Mouse (Mus musculus) embryo, embryonic 11 days (tissue): Measurements from ENCODE around the gene Plscr5.
"Not testable (repeated sequence)": the region's sequence is repeated elsewhere in the genome, so short reads cannot be mapped to it uniquely, and the experiment has no call there.

Experiments
- DNase-seq: peaks from one replicate; pipeline ENCODE4 v3.0.0-alpha.2; 2015

Gene Plscr5

DNA sequence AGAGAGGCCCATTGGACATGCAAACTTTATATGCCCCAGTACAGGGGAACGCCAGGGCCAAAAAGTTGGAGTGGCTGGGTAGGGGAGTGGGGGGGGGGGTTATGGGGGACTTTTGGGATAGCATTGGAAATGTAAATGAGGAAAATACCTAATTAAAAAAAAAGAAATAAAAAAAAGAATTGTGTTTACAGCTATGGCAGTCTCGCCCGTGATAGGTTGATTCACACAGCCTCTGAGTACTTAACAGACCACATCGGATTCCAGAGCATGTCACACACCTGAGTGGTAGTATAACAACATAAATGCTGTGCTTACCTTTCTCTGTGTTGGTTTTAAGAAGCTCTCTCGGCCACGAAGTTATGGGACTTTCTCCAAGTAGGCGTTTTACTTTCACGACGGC is at the start of gene Plscr5:
Gene Plscr5, plus strand, starts transcription at position 301 of the 400 bp plus-strand sequence.
- not testable (repeated sequence) for DNase-seq

- peak; percentile 66 for DNase-seq
Measured at GRCm38 (mm10) chr9:92147555-92148248, 45.0 kb upstream of the Plscr5 start.

DNA sequence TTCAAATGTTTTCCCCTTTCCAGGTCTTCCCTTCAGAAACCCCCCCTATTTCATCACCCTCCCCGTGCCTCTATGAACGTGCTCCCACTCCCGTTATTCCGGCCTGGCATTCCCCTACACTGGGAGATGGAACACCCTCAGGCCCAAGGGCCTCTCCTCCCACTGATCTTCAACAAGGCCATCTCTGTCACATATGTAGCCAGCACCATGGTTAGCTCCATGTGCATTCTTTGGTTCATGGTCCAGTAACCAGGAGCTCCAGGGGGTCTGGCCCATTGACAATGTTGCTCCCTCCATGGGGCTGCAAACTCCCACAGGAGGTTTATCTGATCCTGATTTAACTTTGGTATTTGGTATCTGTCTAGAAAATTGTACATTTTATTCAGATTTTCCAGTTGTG is 30.5 kb upstream of the Plscr5 start:
- peak; percentile 30 for DNase-seq

- DNase-seq = no peak
Measured at GRCm38 (mm10) chr9:92173318-92173985, 19.3 kb upstream of the Plscr5 start.

GRCm38 (mm10) chr9:92174176-92175075 is 18.3 kb upstream of the Plscr5 start:
- peak; percentile 76 for DNase-seq

- DNase-seq = peak; percentile 51
Measured at GRCm38 (mm10) chr9:92178861-92179469, 13.8 kb upstream of the Plscr5 start.

GRCm38 (mm10) chr9:92191295-92191694 is 1.4 kb upstream of the Plscr5 start:
- DNase-seq = no peak

- DNase-seq = no peak
Measured at GRCm38 (mm10) chr9:92198408-92198807, 5.7 kb downstream of the Plscr5 start.

DNA sequence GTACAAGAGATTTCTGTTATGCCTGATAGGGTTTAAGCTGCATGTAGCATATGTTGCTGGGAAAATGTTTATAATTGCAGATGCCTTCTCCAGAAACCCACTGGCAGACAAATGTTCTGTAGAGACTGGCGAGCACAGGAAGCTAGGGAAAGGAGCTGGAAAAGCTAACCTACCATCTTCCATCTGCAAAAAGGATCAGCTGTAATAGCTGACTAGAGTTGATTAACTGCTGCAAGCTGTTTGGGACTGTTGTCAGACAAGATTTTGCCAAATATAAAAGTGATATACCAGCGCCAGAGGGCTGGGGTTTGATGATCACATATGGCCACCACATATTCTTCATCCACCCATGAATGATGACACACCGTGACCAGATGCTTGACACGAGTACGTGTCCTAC is 6.8 kb downstream of the Plscr5 start:
- peak; percentile 11 for DNase-seq

DNA sequence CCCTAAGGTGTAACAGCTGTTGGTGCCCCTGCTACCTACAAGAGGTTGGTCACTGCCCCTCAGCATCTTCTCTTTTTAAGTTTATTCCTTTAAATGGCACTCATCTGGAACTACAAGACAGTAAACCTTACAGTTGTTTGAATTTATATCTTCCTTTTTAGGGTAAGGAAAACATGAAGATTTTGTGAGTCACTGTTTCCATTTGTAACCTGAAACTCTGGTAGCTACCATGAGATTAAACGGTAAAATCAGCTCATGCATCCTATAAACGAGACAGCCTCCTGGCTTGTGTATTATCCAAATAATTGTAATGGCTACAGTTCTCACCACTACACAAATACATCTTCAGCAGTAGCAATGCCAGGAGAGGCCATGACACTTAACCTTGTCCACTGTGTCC is 11.7 kb downstream of the Plscr5 start:
- peak; percentile 4 for DNase-seq

GRCm38 (mm10) chr9:92207307-92207706 is 14.6 kb downstream of the Plscr5 start:
- peak; percentile 65 for DNase-seq

DNA sequence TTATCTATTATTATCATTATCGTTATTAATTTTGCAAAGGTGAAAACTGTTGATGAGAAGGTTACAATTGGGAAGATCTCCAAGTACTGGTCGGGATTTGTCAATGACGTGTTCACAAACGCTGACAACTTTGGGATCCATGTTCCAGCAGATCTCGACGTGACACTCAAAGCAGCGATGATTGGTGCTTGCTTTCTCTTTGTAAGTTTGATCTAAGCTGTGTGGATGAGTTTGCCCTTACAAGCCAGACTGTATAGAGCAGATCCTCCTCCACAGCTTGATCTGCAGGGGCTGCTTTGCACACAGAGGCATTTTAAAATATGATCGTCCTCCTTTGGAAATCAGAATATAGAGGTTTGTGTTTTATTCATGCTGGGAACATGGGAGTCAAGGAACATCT is 15.0 kb downstream of the Plscr5 start:
- no peak for DNase-seq

GRCm38 (mm10) chr9:92209850-92210249 is 17.1 kb downstream of the Plscr5 start:
- DNase-seq = no peak

GRCm38 (mm10) chr9:92210386-92210967 is 17.7 kb downstream of the Plscr5 start:
- DNase-seq = no peak

- DNase-seq = no peak
Measured at GRCm38 (mm10) chr9:92211048-92211447, 18.3 kb downstream of the Plscr5 start.

GRCm38 (mm10) chr9:92217484-92217883 is 24.7 kb downstream of the Plscr5 start:
- DNase-seq = no peak

- no peak for DNase-seq
Measured at GRCm38 (mm10) chr9:92217896-92218295, 25.2 kb downstream of the Plscr5 start.

DNA sequence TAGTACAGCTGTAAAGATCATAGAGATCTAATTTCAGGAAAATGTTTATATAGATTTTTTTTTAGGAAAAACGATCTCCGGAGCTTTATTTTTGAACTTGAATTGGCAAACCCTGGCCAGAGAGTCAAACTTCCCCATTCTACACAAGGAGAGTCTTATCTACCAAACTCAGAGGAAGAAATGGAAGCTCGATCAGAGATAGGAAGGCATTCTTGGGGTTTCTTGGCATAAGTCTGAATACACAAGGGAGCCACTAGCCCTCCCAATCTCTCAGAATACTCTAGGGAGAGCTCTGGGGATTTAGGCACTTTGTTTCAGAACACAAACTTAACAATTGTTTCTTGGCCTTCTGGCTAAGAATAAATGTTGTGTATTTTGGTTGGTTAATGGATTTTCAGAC is 27.4 kb downstream of the Plscr5 start:
- DNase-seq = no peak

DNA sequence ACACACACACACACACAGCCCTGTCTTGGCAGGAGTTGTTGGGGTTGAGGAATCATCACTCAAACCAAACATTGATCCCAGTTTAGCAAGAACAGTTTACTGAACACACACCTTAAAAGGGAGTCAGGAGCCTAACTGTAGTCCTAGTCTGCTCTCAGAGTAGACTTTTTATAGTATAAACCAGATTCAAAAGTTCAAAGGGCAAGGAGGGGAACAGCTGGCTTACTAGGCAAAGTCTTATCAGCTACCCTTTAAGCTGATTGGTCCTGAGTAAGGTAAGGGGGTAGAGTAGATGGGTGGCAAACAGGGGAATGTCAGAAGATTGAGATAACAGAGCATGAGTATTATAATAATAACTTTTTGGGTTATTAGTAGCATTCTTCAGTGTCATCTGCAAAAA is 28.7 kb downstream of the Plscr5 start:
- DNase-seq = no peak

DNA sequence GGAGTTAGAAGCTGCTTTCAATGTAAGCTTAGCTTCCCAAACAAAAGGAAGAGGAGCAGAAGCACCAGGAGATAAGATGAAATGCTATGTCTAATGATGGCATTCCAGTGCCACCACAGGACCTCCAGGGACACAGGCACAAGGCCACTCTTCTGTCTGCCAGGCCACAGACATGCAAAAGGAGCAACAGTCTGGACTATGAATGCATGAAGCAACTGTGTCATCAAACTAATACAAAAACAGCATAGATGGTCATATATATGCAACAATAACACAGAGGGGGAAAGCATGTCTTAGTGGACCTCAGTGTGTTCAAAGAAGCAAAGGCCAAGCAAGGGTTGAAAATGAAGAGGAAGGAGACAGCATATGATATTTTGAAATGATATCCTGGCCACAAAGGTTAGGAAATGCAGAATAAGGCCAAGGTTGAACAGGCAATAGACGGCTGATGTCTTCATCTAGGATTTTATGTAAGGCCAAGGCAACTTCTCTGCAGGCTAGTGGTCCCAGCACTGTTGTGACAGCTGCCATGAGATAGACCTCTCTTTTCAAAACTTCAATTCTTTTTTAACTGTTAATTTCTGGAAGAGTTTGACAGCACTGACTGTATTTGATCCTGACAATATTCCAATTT is 32.0 kb downstream of the Plscr5 start:
- no peak for DNase-seq

DNA sequence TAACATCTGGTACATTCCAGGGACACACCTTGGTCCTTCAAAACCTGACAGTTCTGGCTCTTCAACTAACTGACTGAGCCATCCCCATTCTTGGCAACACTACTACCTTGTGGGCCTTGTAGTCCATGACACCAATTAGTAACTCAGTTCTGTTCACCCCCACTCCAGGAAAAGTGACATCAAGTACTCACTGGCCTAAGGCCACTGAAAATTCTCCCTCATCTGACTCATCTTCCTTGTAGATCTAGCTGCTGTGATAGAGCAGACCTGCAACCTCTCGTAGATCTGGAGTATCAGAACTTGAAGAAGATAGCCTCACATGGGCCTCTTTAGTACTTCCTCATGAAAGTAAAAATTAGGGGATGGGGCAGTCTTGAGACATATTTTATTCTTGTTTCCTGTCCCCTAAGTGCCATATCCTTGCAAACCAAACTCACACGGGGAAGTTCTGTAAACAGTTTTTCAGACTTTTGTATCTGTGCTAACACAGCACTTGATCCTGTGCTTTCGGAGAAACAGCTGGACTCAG is 33.5 kb downstream of the Plscr5 start:
- no peak for DNase-seq

GRCm38 (mm10) chr9:92226795-92227194 is 34.1 kb downstream of the Plscr5 start:
- DNase-seq = no peak
